Mouse (Mus musculus): ENCODE data around the gene Thy1.

Thy1 gene

GRCm38 (mm10) chr9:44084659-44085229 is 41.6 kb downstream of the Thy1 start:
- DNase-seq: peak; percentile 96

DNA sequence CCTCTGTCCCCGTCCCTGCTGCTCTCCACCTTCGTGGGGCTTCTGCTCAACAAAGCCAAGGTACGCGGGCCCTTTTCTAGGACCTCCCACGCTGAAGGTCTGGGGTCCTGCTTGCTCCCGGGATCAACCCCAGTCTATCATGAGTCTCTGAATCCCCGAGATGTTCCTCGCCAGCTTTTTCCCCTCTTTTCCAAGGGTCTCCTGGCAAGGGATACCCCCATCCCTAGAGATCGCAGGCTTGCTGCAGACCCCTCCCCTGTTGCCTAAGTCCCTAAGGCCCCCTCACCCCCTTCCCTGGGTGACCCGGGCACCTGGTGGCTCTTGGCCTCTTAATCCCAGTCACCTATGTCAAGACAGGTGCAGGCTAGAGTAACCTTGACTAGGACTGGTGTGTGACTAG is 42.1 kb downstream of the Thy1 start:
- peak; percentile 83 for DNase-seq

GRCm38 (mm10) chr9:44085741-44086665 is 42.8 kb downstream of the Thy1 start:
- DNase-seq: peak; percentile 96

GRCm38 (mm10) chr9:44086960-44087359 is 43.8 kb downstream of the Thy1 start:
- DNase-seq: peak; percentile 69

DNA sequence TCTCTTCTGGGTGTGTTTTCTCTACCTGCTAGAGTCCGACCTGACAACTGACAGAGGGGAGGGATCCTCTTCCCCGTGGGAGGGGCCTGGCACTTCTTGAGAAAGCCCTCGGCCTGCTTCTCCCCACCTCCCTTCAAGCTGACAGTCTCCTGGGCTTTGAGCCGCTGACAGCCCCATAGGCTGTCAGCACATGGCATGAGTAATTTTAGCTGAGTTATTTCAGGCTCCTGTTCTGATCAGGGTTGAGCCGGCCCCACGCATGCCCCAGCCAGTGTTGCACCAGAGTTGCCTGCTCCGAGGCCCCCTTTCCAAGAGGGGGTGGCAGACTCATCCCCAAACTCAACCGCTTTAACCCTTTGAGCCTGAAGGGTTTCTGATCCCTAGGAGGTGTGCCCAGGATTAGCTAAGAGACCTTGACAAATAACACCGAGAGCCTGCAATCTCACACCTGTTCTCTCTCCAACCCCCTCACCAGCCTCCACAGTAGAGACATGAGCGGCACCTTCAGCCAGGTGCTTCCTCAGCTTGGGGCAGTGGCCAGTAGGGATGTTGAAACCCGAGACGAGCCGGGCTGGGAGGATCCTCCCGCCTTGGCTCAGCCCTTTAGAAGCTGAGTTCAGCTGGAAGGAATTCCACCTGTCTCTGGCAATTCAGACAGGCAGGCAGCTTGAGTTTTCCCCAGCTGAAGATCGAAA is 44.7 kb downstream of the Thy1 start:
- peak; percentile 72 for DNase-seq

GRCm38 (mm10) chr9:44088877-44089608 is 45.9 kb downstream of the Thy1 start:
- no peak for DNase-seq

DNA sequence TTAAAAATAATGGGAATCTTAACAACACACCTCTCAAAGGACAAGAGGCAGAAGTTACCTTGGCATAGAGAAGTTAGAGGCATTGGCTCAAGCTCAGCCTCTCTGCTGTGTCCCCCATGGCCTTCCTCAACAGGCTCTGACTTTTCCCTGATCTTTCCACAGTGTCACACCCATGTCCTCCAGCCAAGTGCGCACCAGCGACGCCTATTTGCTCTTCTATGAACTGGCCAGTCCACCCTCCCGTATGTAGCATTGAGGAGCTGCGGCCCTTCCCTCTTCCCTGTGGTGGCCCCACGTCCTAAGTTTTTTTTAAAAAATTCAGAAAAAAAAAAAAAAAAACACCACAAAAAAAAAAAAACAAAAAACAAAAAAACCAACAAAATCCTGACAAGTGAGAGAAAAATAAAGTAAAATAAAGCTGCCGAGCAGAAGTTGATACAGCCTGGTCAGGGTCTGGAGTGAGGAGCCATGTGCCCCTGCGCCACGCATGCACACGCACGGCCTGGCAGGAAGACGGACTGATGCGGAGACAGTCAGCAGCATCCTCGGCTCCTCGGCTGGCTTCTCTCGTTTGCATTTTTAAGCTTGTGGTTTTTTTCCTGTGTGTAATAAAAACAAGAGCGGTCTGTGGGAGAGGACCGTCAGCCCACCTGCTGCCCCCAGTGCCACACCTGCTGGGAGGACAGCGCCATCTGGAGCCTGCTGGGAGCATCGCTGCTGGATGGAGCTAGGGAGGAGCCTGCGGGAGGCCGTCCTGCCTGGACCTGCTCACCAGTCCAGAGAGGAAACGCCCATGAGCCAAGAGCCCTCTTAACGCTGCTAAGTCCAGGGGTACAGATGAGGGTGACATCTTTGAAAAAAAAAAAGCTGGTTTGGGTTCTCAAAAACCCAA is 50.7 kb downstream of the Thy1 start:
- DNase-seq: peak; percentile 90

- no peak for DNase-seq
These were observed 51.6 kb downstream of the Thy1 start for GRCm38 (mm10) chr9:44094737-44095136.

DNA sequence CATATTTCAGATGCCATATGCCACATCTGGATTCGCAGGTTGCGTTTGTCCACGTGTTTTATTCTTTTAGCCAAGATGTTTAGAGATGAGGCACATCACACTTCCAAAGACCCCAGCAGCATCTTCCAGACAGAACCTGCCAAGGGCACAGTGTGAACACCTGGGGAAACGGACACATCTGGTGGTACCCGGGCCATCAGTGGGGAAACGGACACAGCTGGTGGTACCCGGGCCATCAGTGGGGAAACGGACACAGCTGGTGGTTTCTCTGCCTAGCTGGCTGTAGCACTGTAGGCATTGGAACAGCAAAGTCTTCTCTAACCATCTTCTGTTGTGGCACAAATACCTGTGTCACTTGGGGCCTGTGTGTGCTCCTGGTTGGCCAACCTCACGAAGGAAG is 52.6 kb downstream of the Thy1 start:
- no peak for DNase-seq

DNA sequence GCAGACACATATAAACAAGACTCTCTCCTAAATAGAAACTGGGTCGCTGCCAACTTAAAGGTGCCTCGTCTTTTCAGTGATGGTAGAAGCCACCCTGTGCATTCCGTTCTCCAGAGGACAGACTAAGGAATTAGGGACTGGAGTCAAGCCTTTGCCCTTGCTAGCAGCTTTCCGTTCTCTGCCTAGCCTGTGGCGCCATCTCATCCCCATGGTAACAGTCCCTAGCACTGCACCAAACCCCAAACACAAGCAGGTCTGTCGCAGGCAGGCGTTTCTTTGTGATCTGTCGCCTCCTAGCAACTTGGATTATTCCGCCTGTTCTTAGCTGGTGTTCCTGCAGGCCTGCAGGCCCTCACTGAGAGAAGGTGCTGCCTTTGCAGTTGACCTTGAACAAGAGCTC is 53.4 kb downstream of the Thy1 start:
- DNase-seq: no peak

Measured in cerebellum, adult 11-12 months (tissue).